Mouse (Mus musculus) hindbrain, embryonic 15.5 days (tissue): Measurements from ENCODE around the gene Il3. TPM values are rescaled to one million over a fixed set of nuclear protein-coding genes. Genes with fewer than 3 reads are reported as not detected.
"Not testable (repeated sequence)": the region's sequence is repeated elsewhere in the genome, so short reads cannot be mapped to it uniquely, and the experiment has no call there.

Experiments used
- ATAC-seq: fragments of 200-750 bp; cut with Nextera tagmentation; 2 replicates; pipeline ENCODE4 v1.8.0; 2017; ENCODE audit warnings: low read depth, moderate number of reproducible peaks, moderate TSS enrichment; ENCODE audit not compliant: low FRiP score
- H3K27ac ChIP-seq: fragments of 300-500 bp; sonication (generic); replicated peaks from 2 replicates; pipeline ENCODE4 v1.5.1; 2015; ENCODE audit warnings: mild to moderate bottlenecking, inconsistent platforms
- H3K27me3 ChIP-seq: fragments of 300-500 bp; sonication (generic); 2 replicates; pipeline ENCODE4 v1.6.1; 2015; ENCODE audit warnings: control low read depth, inconsistent platforms
- H3K36me3 ChIP-seq: fragments of 300-500 bp; sonication (generic); 2 replicates; pipeline ENCODE4 v1.6.1; 2015; ENCODE audit warnings: control low read depth, inconsistent platforms
- H3K4me1 ChIP-seq: fragments of 300-500 bp; sonication (generic); replicated peaks from 2 replicates; pipeline ENCODE4 v1.6.1; 2015; ENCODE audit warnings: control low read depth, inconsistent platforms
- H3K4me2 ChIP-seq: fragments of 300-500 bp; sonication (generic); 2 replicates; pipeline ENCODE4 v1.6.1; 2015; ENCODE audit warnings: moderate library complexity, mild to moderate bottlenecking, inconsistent platforms
- H3K4me3 ChIP-seq: fragments of 300-500 bp; sonication (generic); 2 replicates; pipeline ENCODE4 v1.5.1; 2015; ENCODE audit warnings: mild to moderate bottlenecking, inconsistent platforms
- H3K9ac ChIP-seq: fragments of 300-500 bp; sonication (generic); 2 replicates; pipeline ENCODE4 v1.6.1; 2015; ENCODE audit warnings: inconsistent platforms
- H3K9me3 ChIP-seq: fragments of 300-500 bp; sonication (generic); 2 replicates; pipeline ENCODE4 v1.6.1; 2016; ENCODE audit warnings: control low read depth, inconsistent platforms
- WGBS: fragments of 180-500 bp; shearing (Covaris S2); methylation state at CpG from one replicate; pipeline ENCODE4 v1.1.7; 2015; 5-methylcytosine and 5-hydroxymethylcytosine counted together
- polyA plus RNA-seq: library from polyadenylated mRNA; unstranded; fragments of >200 nt; fragmentation: Nextera tagmentation; extraction: Ambion mirVana; gene quantifications from 2 replicates; pipeline ENCODE4 v1.2.1, GENCODE M21; 2015

Gene Il3
- polyA plus RNA-seq, 1 experiment from 2014 or later = not detected

DNA sequence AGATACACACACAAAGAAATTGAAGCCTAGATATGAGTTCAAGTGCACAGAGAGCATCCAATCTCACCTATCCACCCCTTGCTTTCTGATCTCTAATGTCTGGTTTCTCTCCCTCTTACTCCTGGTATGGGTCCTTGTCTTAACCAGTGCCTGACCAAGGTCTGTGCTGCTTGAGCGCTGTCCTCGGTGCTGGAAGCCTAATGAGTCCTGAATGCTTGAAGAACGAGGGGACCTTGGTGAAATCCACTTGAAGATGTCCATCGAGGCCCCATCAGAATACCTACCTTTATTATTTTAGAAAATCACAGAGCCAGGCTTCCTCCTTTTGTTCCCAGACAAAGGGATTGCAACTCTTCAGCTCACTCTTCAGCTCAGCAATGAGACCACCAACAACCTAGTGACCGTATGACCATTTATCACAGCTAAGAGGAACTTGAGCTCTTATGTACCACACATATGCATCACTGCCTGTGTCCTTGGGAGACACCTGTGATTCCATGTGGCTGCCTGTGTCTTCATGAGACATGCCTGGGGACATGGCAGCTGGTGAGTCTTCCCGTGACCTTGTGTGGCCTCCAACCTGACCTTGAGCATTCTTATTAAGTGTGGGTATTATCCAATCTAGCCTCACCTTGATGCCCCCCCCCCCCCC, 36.1 kb upstream of the Il3 start:
- Histone ChIP-seq H3K27ac (peak overlapping the region; percentile 92), H3K4me1 (peaks cover 49% of the 10 kb centered on the region), H3K9me3 (no peaks in the 10 kb centered on the region), H3K27me3 (no peaks in the 10 kb centered on the region), H3K9ac (peak overlapping the region; percentile 67), H3K4me2 (peak overlapping the region; percentile 85), H3K36me3 (no peaks in the 10 kb centered on the region), H3K4me3 (peak overlapping the region; percentile 57)
- WGBS = 18% methylated on average over 6 of the region's 6 CpGs
- peak; percentile 50; the same call in 1 of the 2 replicates for ATAC-seq

DNA sequence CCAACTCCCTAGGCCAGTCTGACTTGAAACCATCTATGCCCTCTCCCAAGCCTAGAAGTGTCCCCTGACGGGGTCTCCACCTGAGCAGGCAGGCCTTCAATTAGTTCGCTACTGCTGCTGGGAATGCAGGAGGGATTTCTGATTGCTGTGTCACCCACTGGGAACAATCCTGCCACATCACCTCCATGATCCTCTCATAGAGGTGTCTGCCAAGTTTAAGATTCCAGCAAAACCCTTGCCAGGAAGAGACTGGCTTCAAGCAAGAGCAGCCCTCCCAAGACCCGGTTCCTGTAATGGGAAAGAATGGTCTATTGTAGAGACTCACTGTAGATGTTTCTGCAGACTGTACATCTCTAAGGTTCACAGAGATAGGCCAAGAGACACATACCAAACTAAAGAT, 35.5 kb upstream of the Il3 start:
- H3K4me3 ChIP-seq = no peak overlapping the region
- 73% methylated on average over 3 of the region's 3 CpGs for whole genome bisulfite sequencing

DNA sequence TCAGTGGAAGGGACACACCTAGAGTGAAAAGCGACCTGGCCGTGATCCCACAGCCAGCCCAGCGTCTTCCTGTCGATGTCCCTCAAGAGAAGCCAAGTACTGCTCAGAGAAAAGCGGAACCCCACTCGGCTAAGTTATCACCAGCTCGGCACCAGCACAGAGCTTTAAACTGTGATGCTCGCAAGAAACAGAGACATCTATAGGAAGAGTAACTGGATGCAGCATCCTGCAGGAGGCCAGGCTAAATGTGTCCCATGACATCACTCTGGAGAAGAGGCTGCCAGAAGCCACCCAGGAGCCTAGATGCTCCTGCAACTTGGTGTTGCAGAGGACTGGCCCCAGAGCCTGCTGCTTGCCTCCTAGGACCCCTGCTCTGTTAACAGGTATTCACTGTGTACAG, 34.9 kb upstream of the Il3 start:
- no peaks in the 10 kb centered on the region for H3K27me3 ChIP-seq
- WGBS = 88% methylated on average over 8 of the region's 8 CpGs
- ATAC-seq = no peak
- no peak overlapping the region for H3K9ac ChIP-seq
- H3K9me3 ChIP-seq = no peaks in the 10 kb centered on the region
- peaks cover 41% of the 10 kb centered on the region for H3K4me1 ChIP-seq
- no peak overlapping the region for H3K4me3 ChIP-seq
- no peak overlapping the region for H3K27ac ChIP-seq
- H3K4me2 ChIP-seq = no peak overlapping the region
- H3K36me3 ChIP-seq = no peaks in the 10 kb centered on the region

More for the DNA sequence above, 35.5 kb upstream of the Il3 start:
- Histone ChIP-seq H3K4me2 (peak overlapping the region; percentile 85), H3K36me3 (no peaks in the 10 kb centered on the region), H3K9ac (no peak overlapping the region), H3K4me1 (peaks cover 45% of the 10 kb centered on the region), H3K27me3 (no peaks in the 10 kb centered on the region), H3K27ac (peak overlapping the region; percentile 92), H3K9me3 (no peaks in the 10 kb centered on the region)
- no peak for ATAC-seq

DNA sequence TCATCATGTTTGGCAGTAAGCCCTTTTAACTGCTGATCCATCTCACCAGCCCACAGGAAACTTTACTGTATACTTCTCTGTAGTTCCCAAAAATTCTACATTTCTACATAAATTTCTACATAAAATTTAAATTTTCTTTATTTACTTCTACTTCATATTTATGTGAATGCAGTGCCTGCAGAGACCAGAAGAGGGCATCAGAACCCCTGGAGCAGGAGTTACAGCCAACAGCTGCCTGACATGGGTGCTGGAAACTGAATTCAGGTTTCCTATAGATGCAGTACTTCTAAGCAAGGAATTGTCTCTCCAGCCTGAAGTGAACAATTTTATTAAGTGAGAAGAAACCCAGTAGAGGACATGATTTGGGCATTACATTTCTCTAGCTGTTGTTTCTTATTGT, 31.7 kb upstream of the Il3 start:
- Histone ChIP-seq H3K4me1 (peaks cover 17% of the 10 kb centered on the region), H3K27ac (no peak overlapping the region), H3K4me2 (no peak overlapping the region), H3K4me3 (no peak overlapping the region), H3K36me3 (no peaks in the 10 kb centered on the region), H3K9ac (no peak overlapping the region), H3K27me3 (no peaks in the 10 kb centered on the region), H3K9me3 (no peaks in the 10 kb centered on the region)
- no peak for ATAC-seq

DNA sequence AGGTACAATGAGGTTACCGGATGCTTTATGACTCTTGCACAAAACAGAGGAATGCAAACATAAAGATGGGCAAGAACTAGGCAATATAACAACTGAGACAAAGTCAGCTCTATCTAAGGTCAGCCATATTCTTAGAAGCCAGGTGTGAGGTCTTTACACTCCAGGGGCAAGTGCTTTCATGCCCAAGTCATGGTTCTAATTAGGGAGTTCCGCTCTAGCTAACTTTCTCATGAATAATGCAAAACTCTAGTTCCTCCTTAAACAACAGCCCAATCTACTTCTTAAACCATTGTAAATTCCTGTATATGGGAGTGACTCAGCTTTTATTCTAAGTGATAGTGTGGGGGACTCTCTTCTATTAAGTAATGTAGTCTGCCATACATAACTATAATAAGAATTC, 30.4 kb upstream of the Il3 start:
- not testable (repeated sequence) for H3K27ac ChIP-seq, H3K27me3 ChIP-seq, ATAC-seq, H3K9me3 ChIP-seq, H3K4me1 ChIP-seq, H3K4me3 ChIP-seq, H3K9ac ChIP-seq, H3K36me3 ChIP-seq, H3K4me2 ChIP-seq
- WGBS = 87% methylated on average over 2 of the region's 2 CpGs

DNA sequence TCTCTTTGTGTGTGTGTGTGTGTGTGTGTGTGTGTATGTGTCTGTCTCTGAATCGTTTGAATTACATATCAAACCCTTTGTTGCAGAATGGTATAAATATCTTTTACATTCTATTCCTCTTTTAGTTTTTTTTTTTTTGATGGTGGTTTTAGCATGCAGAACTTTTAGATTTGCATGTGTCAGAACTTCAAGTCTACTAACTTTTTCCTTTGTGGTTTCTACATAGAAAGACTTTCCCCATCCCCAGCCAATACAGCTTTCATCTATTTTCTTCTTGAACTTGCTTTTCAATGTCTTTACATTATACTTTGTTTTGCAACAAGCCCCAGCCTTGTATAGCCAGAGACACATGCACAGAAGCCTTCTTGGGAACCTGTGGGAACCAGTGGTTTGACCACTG, 29.7 kb upstream of the Il3 start:
- 100% methylated on average over 1 of the region's 1 CpGs for WGBS
- H3K27me3 ChIP-seq = no peaks in the 10 kb centered on the region

DNA sequence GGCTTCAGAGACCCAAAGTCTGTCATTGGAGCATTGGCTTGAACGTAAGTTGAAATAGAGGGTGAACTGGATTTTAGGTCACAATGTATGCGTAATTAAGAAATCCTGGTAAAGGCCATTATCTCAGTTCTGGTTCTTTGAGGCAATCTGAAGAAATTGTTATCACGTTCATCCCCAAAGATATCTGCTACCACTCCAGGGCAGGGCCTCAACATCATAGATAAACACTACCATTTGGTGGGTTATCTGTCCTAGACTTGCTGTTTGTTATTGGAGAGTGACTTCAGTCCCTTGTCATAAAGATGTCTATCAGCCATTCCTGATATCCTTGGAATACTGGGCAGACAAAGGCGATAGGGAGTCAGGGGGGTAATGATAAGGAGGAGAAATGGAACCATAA, 28.9 kb upstream of the Il3 start:
- no peak overlapping the region for H3K4me2 ChIP-seq
- no peak overlapping the region for H3K4me3 ChIP-seq
- no peak overlapping the region for H3K27ac ChIP-seq
- no peaks in the 10 kb centered on the region for H3K27me3 ChIP-seq
- WGBS = 90% methylated on average over 4 of the region's 4 CpGs
- ATAC-seq = no peak
- H3K4me1 ChIP-seq = no peaks in the 10 kb centered on the region
- no peaks in the 10 kb centered on the region for H3K9me3 ChIP-seq
- no peak overlapping the region for H3K9ac ChIP-seq
- no peaks in the 10 kb centered on the region for H3K36me3 ChIP-seq

More for the DNA sequence above, 29.7 kb upstream of the Il3 start:
- Histone ChIP-seq H3K27ac (no peak overlapping the region), H3K4me2 (no peak overlapping the region), H3K4me3 (no peak overlapping the region), H3K9me3 (no peaks in the 10 kb centered on the region), H3K36me3 (no peaks in the 10 kb centered on the region), H3K4me1 (0 out of 2 replicates have a peak, but pooled peaks cover under 1% of the 10 kb centered on the region), H3K9ac (no peak overlapping the region)
- ATAC-seq = no peak

DNA sequence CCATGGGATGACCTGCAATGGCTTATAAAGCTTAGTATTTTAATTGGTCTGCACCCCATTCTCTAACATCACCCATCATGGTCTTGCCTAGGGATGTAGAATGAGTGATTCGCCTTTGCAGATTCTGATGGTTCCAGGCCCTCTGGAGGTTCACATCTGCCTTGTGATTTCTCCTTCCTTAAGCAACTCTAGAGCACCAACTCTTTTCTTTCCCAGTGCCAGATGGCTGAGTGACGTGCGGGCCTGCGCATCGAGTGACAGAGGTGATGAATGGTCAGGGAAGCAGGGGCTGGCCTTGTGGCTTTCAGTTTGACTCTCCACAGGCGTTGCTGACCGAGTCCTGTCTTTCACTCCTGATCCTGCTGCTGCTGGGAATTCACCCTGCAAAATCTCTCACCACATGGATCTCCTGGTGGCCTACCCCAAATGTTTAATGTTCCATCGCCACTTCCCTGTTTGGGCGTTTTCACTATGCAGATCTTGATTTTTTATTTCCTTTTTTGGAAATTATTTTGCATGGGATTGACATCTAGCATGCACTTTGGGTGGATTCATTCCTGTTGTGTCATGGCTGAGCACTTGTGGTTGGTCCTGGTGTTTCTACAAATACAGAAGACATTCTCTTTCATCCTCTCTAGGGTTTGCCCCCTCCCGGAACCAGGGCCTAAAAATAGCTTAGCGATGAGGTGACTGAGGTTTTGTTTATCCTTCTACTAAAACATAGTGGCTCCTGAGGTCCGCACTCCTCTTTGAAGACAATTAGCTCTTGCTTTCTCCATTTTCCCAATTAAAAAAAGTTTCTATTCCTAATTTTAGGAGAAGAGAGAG, 27.1 kb upstream of the Il3 start:
- Histone ChIP-seq H3K4me3 (no peak overlapping the region), H3K27me3 (no peaks in the 10 kb centered on the region), H3K9ac (no peak overlapping the region), H3K27ac (no peak overlapping the region), H3K4me1 (no peaks in the 10 kb centered on the region), H3K4me2 (no peak overlapping the region), H3K36me3 (no peaks in the 10 kb centered on the region), H3K9me3 (no peaks in the 10 kb centered on the region)
- no peak for ATAC-seq
- 70% methylated on average over 12 of the region's 12 CpGs for WGBS

DNA sequence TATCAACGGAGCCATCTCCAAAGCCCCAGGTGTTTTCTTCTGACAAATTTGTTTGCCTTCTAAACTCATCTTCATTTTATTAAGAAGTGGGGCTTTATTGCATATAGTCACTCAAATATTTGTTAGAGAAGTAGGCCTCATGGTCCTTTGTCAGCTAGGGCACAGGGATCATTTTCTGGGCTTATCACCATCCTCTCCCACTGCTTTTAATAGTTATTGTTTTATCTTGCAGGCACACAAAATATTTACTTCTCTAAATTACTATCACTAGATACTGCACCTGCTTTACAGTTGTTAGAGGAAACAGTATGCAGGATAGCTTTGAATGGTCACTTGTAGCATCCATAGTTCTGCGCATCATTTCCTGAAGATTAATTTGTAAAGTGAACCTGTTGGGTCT, 25.1 kb upstream of the Il3 start:
- 90% methylated on average over 2 of the region's 2 CpGs for WGBS

DNA sequence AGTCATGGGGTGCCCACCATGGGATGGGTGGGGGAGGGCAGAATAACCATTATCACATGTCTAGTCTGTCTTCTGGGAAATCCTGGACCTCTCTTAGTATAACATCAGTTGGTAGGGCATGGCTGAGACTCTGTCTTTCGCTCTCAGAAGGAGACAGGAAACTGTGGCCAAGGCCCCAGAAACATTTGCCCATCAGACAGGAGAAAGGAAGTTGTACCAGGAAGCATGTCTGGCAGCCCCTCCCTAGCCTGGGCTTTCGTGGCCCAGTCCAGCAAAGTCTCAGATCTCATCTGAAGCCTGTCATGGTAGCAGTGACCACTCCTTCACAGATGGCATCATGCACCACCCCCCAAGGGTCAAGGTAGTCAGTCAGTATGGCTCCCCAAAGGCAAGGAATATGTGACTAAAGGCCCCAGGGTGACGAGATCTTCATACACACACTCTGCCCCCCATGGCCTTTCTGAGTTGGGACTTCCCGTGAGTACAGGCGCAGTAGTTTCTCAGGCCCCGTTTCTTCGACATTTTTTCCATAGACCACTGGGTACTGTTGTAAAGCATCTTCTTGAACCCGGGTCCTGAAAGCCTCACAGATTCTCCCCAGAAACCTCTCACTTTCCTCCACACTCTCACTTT, 20.9 kb upstream of the Il3 start:
- Histone ChIP-seq H3K9me3 (no peaks in the 10 kb centered on the region), H3K27me3 (no peaks in the 10 kb centered on the region), H3K4me1 (no peaks in the 10 kb centered on the region), H3K4me2 (no peak overlapping the region), H3K27ac (no peak overlapping the region), H3K9ac (no peak overlapping the region), H3K4me3 (no peak overlapping the region), H3K36me3 (no peaks in the 10 kb centered on the region)
- ATAC-seq = no peak
- 89% methylated on average over 8 of the region's 8 CpGs for WGBS

More for the DNA sequence above, 25.1 kb upstream of the Il3 start:
- Histone ChIP-seq H3K27ac (no peak overlapping the region), H3K36me3 (no peaks in the 10 kb centered on the region), H3K4me2 (no peak overlapping the region), H3K27me3 (no peaks in the 10 kb centered on the region), H3K4me3 (no peak overlapping the region), H3K9me3 (no peaks in the 10 kb centered on the region), H3K9ac (no peak overlapping the region), H3K4me1 (no peaks in the 10 kb centered on the region)
- no peak for ATAC-seq

DNA sequence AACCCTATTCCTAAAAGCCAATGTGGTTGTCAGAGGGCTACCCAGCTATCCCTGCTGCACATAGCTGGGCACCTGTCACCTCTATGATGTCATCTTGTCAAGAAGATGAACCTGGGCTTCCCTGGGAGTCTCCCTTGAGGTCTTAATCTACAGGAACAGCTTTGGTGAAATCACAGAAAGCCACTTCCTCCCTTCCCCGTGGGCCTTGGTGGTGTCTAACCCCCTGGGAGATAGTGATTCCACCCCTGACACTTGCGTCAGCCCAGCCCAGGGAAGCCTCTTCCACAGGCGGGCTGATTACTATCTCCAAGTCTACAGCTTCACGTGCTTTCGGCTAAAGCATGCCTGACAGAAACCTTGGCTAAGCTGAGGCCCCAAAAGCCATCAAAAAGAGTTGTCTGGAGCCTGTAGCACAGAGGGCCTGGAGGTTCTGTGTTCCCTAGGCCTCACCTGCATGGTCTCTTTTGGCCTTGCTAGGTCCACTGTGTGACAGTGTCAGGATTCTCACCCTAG, 4.4 kb upstream of the Il3 start:
- no peak for ATAC-seq
- WGBS = 83% methylated on average over 5 of the region's 5 CpGs

More for the DNA sequence above, 4.4 kb upstream of the Il3 start:
- Histone ChIP-seq H3K27me3 (no peaks in the 10 kb centered on the region), H3K36me3 (no peaks in the 10 kb centered on the region), H3K9ac (no peak overlapping the region), H3K9me3 (no peaks in the 10 kb centered on the region), H3K4me1 (no peaks in the 10 kb centered on the region), H3K4me2 (no peak overlapping the region), H3K4me3 (no peak overlapping the region), H3K27ac (no peak overlapping the region)
